Mouse (Mus musculus): ENCODE measurements around the gene Adamts12. TPM values are rescaled to one million over a fixed set of nuclear protein-coding genes. Genes with fewer than 3 reads are reported as not detected.

Adamts12 gene
- total and polyA plus RNA-seq, 3 experiments, result 0.03 to 0.12 (median 0.04) TPM

GRCm38 (mm10) chr15:11246402-11246801 lies 181.8 kb downstream of the Adamts12 start:
- H3K9ac ChIP-seq (ENCODE audit: insufficient read depth, low read depth), result no peak overlapping the region
- no peaks in the 10 kb centered on the region for H3K27me3 ChIP-seq (replicated peaks)
- no peak overlapping the region for H3K4me2 ChIP-seq (ENCODE audit: insufficient read depth, low read depth, poor library complexity, severe bottlenecking)
- peaks cover under 1 to 20% of the 10 kb centered on the region in 2 experiments; a peak in 2 of 4 replicates for H3K4me1 ChIP-seq (ENCODE audit: control insufficient read depth in 1 of 2, insufficient read depth in 2 of 2)
- TF ChIP-seq USF2 (conservative IDR thresholded peaks at IDR 0.05; ENCODE audit: low read depth, low read length) (no peak), JUN (IDR thresholded peaks at IDR 0.05; ENCODE audit: insufficient read depth, low read depth, low read length) (no peak), RAD21 (IDR thresholded peaks at IDR 0.05; ENCODE audit: low read depth, low read length) (peak; percentile 47), TBP (conservative IDR thresholded peaks at IDR 0.05; ENCODE audit: low read depth, low read length) (no peak), MAX (IDR thresholded peaks at IDR 0.05; ENCODE audit: low read length) (no peak), MAFK (IDR thresholded peaks at IDR 0.05; ENCODE audit: insufficient replicate concordance, low read length) (no peak), KAT2A (IDR thresholded peaks at IDR 0.05; ENCODE audit: insufficient replicate concordance, low read length) (no peak), MYC (IDR thresholded peaks at IDR 0.05; ENCODE audit: low read depth, low read length) (no peak), EP300 (IDR thresholded peaks at IDR 0.05; ENCODE audit: low read length) (no peak), SIN3A (IDR thresholded peaks at IDR 0.05; ENCODE audit: low read length) (no peak), E2F4 (IDR thresholded peaks at IDR 0.05; ENCODE audit: insufficient replicate concordance, low read depth, low read length) (no peak), ETS1 (conservative IDR thresholded peaks at IDR 0.05; ENCODE audit: low read depth, low read length) (no peak), JUND (conservative IDR thresholded peaks at IDR 0.05; ENCODE audit: low read depth, low read length) (no peak), NELFE (IDR thresholded peaks at IDR 0.05; ENCODE audit: low read depth, low read length) (no peak), CTCF (conservative IDR thresholded peaks at IDR 0.05 in 1 of 2, IDR thresholded peaks at IDR 0.05 in 1 of 2; ENCODE audit: low read depth in 2 of 2, low read length in 2 of 2) (peak in 1 of 2 experiments; percentile 52; a peak in 2 of 4 replicates), SMC3 (IDR thresholded peaks at IDR 0.05; ENCODE audit: low read depth, low read length) (peak; percentile 52), CHD1 (IDR thresholded peaks at IDR 0.05; ENCODE audit: low read depth, low read length) (no peak)
- no peak overlapping the region for H3K4me3 ChIP-seq (replicated peaks in 1 of 3; ENCODE audit: low read depth in 2 of 3, low read length in 2 of 3, poor library complexity in 1 of 3)
- H3K79me2 ChIP-seq (replicated peaks; ENCODE audit: control insufficient read depth, extremely low read depth, insufficient read depth, poor library complexity, severe bottlenecking), result no peaks in the 10 kb centered on the region
- H3K36me3 ChIP-seq (replicated peaks in 1 of 2; ENCODE audit: control insufficient read depth in 1 of 2, insufficient read depth in 1 of 2, low read length in 1 of 2), result no peaks in the 10 kb centered on the region
- no peak overlapping the region for H3K27ac ChIP-seq (ENCODE audit: insufficient read depth, low read depth)
- dilution Hi-C loops (cut with MboI; ENCODE audit: extremely low pct_ligation_motif_present, extremely low pct_unique_long_range_greater_than_20kb, low sequenced_read_pairs), result no loop called here
- no peaks in the 10 kb centered on the region for H3K9me3 ChIP-seq (replicated peaks; ENCODE audit: low read length)
- DNase-seq (ENCODE audit: extremely low read depth), result no peak
- in situ Hi-C loops (cut with MboI; ENCODE audit: low pct_ligation_motif_present, low pct_unique_long_range_greater_than_20kb, low sequenced_read_pairs), result no loop called here

GRCm38 (mm10) chr15:11279273-11280080 lies 214.9 kb downstream of the Adamts12 start:
- Histone ChIP-seq H3K27ac (ENCODE audit: insufficient read depth, low read depth) (no peak overlapping the region), H3K27me3 (replicated peaks) (no peaks in the 10 kb centered on the region), H3K4me3 (replicated peaks in 1 of 3; ENCODE audit: low read depth in 2 of 3, low read length in 2 of 3, poor library complexity in 1 of 3) (no peak overlapping the region), H3K79me2 (replicated peaks; ENCODE audit: control insufficient read depth, extremely low read depth, insufficient read depth, poor library complexity, severe bottlenecking) (no peaks in the 10 kb centered on the region), H3K36me3 (replicated peaks in 1 of 2; ENCODE audit: control insufficient read depth in 1 of 2, insufficient read depth in 1 of 2, low read length in 1 of 2) (no peaks in the 10 kb centered on the region), H3K4me1 (ENCODE audit: control insufficient read depth in 1 of 2, insufficient read depth in 2 of 2) (no peaks in the 10 kb centered on the region), H3K9me3 (replicated peaks; ENCODE audit: low read length) (no peaks in the 10 kb centered on the region), H3K4me2 (ENCODE audit: insufficient read depth, low read depth, poor library complexity, severe bottlenecking) (no peak overlapping the region), H3K9ac (ENCODE audit: insufficient read depth, low read depth) (no peak overlapping the region)
- in situ Hi-C loops (cut with MboI; ENCODE audit: low pct_ligation_motif_present, low pct_unique_long_range_greater_than_20kb, low sequenced_read_pairs) (no loop called here), dilution Hi-C loops (cut with MboI; ENCODE audit: extremely low pct_ligation_motif_present, extremely low pct_unique_long_range_greater_than_20kb, low sequenced_read_pairs) (no loop called here)
- no peak for DNase-seq (ENCODE audit: extremely low read depth)
- no peak for TF ChIP-seq BHLHE40 (IDR thresholded peaks at IDR 0.05; ENCODE audit: low read depth, low read length)
- no peak for TF ChIP-seq JUN (IDR thresholded peaks at IDR 0.05; ENCODE audit: insufficient read depth, low read depth, low read length)
- no peak for TF ChIP-seq ZKSCAN1 (IDR thresholded peaks at IDR 0.05; ENCODE audit: borderline replicate concordance, low read depth, low read length)
- no peak for TF ChIP-seq CTCF (conservative IDR thresholded peaks at IDR 0.05 in 1 of 2, IDR thresholded peaks at IDR 0.05 in 1 of 2; ENCODE audit: low read depth in 2 of 2, low read length in 2 of 2)
- no peak for TF ChIP-seq CHD1 (IDR thresholded peaks at IDR 0.05; ENCODE audit: low read depth, low read length)
- no peak for TF ChIP-seq USF2 (conservative IDR thresholded peaks at IDR 0.05; ENCODE audit: low read depth, low read length)
- TF ChIP-seq E2F4 (IDR thresholded peaks at IDR 0.05; ENCODE audit: insufficient replicate concordance, low read depth, low read length), result no peak
- TF ChIP-seq IRF4 (IDR thresholded peaks at IDR 0.05; ENCODE audit: low read depth, low read length), result no peak
